Mouse (Mus musculus) urinary bladder, postnatal 14 days (tissue): ENCODE measurements around the gene Cpne4.
A peak's percentile ranks its signal among the peaks of the same experiment; 100 is the strongest.

ENCODE experiments used
- DNase-seq: peaks from one replicate; pipeline ENCODE4 v3.0.0; 2021; ENCODE audit warnings: low spot score

Cpne4 gene

DNA sequence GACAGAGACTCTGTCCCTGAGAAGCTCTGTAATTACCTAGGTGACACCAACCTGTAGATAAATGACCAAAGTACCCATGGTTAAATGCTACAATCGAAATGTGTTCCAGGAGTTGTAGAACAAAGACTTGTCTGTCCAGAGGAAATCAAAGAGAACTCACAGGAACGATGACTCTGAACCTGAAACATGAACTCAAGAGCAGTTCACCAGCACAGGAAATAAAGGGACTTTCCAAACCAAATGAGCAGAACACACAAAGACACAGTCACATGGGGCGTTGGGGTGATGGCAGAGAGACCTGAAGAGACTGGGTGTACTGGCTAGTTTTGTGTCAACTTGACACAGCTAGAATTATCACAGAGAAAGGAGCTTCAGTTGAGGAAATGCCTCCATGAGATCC, 329.9 kb downstream of the Cpne4 start:
- DNase-seq: no peak

- DNase-seq: no peak
These were observed 331.5 kb downstream of the Cpne4 start for GRCm38 (mm10) chr9:104878558-104878957.

- no peak for DNase-seq
These were observed 343.4 kb downstream of the Cpne4 start for GRCm38 (mm10) chr9:104890517-104890916.

DNA sequence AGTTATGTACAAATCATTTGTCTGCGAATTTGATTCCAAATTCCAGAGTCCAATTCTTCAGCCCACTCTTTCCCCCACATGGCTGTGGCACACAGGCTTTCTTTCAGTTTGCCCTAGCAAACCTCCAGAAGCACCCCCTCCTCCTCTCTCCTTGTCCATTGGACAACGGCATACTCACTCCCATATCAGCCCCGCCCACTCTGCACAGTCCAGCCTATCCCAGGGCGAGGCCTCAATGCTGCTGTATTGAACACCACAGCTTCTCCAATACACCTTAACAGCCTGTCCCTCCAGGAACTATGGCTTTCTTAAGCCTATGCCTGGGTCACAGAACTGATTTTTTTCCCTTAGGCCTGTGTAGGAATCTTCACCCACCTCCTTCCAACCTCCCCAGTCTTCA, 348.3 kb downstream of the Cpne4 start:
- DNase-seq: no peak

- DNase-seq: peak; percentile 17
These were observed 354.0 kb downstream of the Cpne4 start for GRCm38 (mm10) chr9:104901118-104901517.

GRCm38 (mm10) chr9:104901827-104902226, 354.7 kb downstream of the Cpne4 start:
- DNase-seq: no peak

- no peak for DNase-seq
These were observed 365.6 kb downstream of the Cpne4 start for GRCm38 (mm10) chr9:104912686-104913085.

DNA sequence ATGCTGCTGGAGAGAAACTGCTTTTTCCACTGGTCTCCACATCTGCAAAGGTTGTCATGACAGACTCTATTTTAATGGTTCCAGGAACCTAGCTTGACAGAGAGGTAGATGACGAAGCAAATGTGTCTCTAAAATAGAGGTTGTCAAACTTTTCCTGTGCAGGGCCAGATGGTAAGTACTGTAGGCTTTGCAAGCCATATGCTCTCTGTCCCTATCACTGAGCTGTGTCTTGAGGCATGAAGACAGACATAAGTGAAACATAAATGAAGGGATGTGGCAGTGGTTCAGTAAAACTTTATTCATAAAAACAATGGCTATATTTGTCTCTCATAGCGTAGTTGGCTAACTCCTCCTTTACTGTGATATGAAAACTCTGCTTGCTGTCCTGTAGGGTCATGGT, 366.2 kb downstream of the Cpne4 start:
- no peak for DNase-seq

DNA sequence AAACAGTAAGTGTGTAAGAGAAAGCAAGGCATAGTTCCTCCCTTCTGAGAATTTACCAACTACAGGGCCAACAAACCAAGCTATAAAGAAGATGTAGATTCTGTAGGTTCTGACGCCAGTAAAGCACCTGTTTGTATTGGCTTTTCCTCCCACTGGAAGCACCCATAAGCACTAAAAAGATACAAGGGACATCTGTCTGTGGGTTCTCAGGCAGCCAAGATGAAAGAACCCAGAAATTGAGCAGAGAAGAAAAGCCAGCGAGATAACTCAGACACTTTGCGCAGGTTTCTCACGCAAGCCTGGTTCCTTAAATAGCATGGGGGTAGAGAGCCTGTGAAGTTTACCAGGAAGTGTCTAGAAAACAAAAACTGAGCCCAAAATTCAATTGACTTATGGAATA, 374.1 kb downstream of the Cpne4 start:
- no peak for DNase-seq

DNA sequence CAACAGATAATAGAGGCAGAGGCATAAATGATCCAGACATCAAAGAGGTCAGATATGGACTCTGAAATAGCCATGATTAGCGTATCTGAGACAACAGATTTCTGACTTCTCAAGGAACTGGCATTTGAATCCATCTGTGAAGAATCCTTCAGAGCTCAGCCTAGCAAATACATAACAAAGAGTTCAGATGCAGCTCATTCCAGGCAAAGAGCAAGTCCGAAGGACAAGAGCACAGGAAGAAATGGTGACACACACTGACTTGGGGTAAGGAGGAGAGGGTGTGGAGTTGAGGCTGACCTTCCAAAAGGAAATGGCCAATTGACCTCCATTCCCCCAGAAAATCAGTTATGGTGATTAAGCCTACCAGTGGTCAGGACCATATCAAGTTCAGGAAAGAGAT, 375.0 kb downstream of the Cpne4 start:
- no peak for DNase-seq

DNA sequence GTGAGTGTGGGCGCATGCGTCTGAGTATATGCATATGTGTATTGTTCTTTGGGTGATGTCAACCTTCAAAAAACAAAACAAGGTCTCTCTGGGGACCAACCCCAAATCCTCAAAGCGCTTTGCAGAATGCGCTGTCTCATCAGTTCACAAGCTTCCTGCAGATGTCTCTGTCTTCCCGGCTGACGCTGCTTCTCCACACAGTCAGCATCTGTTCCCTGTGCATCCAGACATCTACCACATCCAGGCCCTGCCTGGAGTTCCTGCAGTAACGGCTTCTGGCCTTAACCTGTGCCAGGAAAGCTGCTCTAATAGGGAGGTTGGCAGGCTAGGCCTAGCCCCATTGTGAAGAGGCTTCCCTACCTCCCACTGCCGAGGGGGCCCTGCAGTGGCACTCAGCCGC, 381.7 kb downstream of the Cpne4 start:
- no peak for DNase-seq

GRCm38 (mm10) chr9:104940389-104940788, 393.3 kb downstream of the Cpne4 start:
- no peak for DNase-seq

GRCm38 (mm10) chr9:104950551-104950950, 403.5 kb downstream of the Cpne4 start:
- DNase-seq: no peak

DNA sequence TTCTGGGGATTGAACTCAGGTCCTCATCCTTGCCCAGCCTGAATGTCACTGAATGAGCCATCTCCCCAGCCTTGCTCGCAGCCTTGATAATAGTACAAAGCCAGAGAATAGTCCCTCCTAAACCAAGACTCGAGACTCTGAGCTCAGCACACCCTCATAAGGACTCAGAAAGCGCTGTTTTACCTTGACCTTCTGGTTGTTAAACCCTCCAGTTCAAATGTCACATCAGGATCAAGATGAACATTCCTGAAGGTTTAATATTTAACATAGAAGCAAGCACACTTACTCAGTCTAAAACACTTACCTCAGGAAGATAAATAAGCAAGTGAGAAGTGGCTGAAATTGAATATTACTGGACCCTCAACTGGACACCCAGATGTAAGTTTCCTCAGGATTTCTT, 405.1 kb downstream of the Cpne4 start:
- no peak for DNase-seq

GRCm38 (mm10) chr9:104972828-104973227, 425.7 kb downstream of the Cpne4 start:
- DNase-seq: no peak

- DNase-seq: no peak
These were observed 435.0 kb downstream of the Cpne4 start for GRCm38 (mm10) chr9:104981934-104982548.

DNA sequence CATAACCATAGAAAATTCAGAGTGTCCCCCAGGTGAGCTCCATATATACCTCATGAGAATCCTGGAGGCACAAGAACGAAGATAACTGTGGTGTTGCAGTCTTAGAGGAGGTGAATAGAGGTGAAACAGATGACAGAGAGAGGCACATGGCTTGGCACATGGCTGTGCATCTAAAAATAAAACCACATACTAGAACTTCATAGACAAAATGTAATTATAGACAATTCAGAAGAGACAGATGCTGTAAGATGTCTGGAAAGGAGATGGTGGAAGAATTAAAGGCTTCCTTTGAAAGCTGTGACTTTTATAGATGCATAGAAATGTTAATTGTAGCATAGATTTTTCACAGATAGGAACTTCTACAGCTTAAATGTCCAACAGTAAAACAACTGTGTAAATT, 451.1 kb downstream of the Cpne4 start:
- DNase-seq: no peak

DNA sequence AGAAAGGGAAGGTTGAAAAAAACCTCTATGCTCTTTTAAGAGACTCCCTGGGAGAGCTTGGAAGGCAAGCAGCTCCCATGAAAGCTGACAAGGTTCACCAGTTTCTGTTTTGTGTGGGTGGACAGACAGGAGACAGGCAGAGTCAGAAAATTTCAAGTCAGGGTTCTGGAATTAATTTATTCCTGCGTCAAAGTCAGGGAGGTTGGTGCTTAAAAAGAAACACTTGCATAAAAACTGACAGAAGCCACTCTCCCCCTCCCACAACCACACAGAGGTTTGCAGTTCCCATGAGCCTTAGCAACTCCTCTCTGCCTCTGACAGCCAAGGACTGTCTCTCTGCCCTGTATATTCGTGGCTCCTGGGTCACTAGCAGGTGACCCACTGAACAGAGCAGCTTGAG, 463.6 kb downstream of the Cpne4 start:
- no peak for DNase-seq

DNA sequence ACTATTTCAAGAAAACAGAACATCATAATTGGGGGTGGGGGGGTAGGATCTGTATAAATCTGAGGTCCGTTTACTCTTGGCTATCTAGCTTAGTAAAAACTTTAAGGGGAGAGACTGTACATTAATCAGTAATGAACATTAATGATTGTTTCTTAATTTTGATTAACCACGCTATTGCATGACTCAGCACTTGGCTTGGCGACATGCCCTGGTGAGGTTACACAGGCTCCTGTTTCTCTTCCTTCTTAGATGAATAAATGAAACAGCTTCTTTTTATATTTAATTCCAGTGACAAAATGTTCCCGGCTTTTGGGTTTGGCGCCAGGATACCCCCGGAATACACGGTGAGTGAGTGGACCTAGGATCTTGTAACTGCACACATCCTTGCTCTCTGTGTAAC, 471.1 kb downstream of the Cpne4 start:
- DNase-seq: no peak

GRCm38 (mm10) chr9:105028311-105028710, 481.2 kb downstream of the Cpne4 start:
- DNase-seq: no peak

- DNase-seq: no peak
These were observed 485.5 kb downstream of the Cpne4 start for GRCm38 (mm10) chr9:105032572-105032971.

GRCm38 (mm10) chr9:105033641-105034040, 486.6 kb downstream of the Cpne4 start:
- DNase-seq: no peak

DNA sequence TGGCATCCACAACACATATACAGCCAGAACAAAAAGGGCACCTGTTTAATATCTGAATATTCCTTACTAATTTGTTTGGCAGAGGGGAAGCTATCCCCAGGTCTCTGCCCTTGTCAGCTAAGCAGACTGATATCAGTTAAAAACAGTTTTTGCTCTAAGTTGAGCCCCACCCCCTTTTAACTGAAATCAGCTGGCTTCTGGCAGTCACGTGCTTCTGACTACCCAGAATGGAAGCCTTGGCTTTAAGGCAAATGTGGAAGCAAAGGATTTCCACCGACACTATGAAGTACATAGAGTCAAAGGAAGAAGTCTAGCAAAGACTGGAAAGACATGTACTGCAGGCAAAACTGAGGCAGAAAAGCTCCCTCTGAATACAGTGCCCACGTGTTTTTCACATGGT, 490.8 kb downstream of the Cpne4 start:
- no peak for DNase-seq

- no peak for DNase-seq
These were observed 498.9 kb downstream of the Cpne4 start for GRCm38 (mm10) chr9:105046014-105046413.

DNA sequence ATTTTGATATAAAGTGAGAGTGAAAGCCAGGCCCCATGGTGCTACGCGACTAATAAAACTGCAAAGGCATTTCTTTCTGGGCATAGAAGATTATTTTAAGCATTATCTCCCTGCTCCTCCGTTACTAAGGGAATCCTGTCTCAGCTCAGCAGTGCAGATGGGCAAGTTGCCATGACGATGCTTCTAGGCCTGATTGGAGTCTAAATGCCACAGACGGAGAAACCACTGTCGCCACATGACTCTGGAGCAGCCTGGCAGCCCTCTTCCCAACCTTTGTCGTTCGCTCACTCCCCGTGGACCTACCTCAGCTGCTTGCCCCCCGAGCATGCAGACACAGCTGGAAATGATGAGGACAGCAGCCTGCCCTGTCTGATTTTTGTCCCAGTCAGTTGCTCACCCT, 501.3 kb downstream of the Cpne4 start:
- DNase-seq: no peak
